Mouse (Mus musculus) adrenal gland, adult 8-10 months (tissue): ENCODE measurements at regions not wholly inside any gene's neighbourhood (a gene's known extent, or its start where the extent isn't known, plus 50 kb on each side); places are given as distances from the start of the nearest gene placed in this dataset.

Source experiments
- DNase-seq: peaks from one replicate; pipeline ENCODE4 v3.0.0; 2022

- DNase-seq, result no peak
Observed at GRCm38 (mm10) chr1:105116231-105116630, 240.3 kb downstream of the Rnf152 start.

- DNase-seq, result no peak
Observed at GRCm38 (mm10) chr1:105115391-105115790, 241.1 kb downstream of the Rnf152 start.

GRCm38 (mm10) chr1:105114835-105115234 is 241.7 kb downstream of the Rnf152 start:
- no peak for DNase-seq

DNA sequence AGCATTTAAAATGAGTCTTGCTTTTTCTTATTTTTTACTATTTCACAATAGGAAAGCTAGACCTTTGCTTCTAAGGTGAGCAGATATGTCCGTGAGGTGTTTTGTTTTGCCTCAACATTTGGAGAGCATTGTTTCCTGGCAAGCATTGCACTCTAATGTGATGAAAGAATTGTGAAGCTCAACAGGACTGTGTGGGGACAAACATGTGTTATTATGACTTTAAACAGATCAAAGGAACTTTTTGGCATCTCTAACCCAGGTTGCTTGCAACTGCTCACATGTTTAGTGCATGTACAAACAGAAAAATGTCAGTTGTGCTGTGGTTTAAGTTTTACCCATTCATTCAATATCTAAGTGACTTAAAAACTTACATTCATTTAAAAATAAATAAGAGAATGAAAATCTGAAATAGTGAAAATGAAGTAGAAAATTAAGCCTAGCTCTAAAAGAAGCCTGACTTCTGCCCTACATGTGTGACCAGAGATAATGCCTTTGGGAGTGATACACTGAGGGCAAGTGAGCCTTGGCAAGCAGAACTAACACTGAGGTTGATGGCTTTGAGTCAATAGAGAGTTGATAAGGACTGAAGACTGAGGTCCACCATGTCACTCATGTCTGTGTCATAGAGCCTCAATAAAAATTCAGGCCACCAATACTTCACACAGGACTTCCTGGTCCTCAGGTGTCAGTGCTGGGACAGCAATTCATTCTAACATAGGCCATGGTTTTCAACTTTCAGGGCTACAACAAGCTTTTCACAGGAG is 243.6 kb downstream of the Rnf152 start:
- DNase-seq, result no peak

DNA sequence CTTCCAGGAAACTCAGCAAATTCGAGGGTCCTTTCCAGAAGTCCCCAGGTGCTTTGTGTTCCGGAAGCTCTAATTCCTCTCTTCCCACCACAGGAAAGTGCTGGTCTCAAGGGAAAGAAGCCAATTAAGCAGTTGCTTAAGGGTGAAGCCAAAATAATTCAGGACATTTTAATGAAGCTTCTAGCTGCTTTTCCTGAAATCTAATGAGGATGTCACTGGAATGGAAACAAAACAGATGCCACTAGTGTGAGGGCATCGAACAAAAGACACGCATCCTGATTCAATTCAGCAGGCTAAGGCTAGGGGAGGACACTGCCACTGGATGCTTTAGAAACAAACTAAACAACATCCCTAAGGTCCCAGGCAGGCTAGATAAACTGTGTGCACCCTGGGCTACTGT is 245.3 kb downstream of the Rnf152 start:
- no peak for DNase-seq

GRCm38 (mm10) chr1:105110581-105111210 is 245.8 kb downstream of the Rnf152 start:
- no peak for DNase-seq

DNA sequence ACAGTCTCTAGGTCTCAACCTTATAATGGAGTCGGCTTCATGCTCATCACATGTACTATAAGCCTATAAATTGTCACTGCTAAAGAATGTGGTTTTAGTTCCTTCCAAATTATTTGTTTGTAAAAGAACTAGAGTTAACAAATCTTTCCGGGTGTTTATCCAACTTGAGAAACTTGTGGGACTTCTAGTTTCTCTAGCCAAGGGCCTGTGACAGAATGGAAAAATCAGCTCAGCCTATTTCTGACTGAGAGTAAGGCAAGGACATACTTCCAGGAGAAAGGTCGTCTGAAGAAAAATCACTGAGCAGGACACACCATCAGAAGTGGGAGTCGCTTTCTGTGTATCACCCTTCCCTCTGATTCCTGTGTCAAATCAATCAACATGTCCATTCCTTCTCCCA is 248.7 kb downstream of the Rnf152 start:
- no peak for DNase-seq

DNA sequence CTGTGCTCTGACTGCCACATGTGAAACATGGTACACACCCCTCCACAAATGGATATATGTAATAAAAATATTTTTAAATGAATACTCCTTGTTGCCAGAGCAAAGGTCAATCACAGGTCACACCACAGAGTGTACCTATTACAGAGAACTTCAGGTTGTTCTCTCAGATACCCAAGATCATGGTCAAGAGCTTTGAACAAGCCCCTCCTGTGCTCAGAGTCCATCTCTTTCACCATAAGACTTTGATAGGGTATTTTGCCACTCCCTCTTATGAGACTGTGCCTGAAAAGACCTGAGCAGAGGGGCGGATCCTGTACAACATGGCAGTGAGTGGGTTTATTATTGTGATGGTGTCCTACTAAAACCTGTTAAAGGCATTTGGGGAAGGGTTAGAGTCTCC is 249.3 kb downstream of the Rnf152 start:
- no peak for DNase-seq

DNA sequence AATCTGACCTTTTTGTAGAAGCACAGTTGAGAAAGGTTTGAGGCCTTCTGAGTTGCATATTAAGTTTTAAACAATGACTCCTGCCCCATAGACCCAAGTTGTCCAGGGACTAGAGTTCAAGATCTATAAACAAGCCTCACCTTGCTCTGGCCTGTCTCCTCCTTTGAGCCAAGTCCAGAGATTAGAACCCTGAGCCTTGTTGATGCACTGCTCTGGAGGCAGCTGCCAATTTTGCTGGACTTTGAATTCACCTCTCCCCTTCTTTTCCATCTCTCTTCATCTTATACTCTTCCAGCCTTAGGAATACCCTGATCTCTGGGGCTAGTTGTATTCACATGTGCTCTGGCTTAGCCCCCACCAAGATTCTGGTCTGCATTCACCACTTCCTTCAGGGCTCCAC is 251.3 kb downstream of the Rnf152 start:
- no peak for DNase-seq

GRCm38 (mm10) chr1:105095091-105095490 is 261.4 kb downstream of the Rnf152 start:
- DNase-seq, result no peak

GRCm38 (mm10) chr1:105094500-105094899 is 262.0 kb downstream of the Rnf152 start:
- DNase-seq, result no peak

DNA sequence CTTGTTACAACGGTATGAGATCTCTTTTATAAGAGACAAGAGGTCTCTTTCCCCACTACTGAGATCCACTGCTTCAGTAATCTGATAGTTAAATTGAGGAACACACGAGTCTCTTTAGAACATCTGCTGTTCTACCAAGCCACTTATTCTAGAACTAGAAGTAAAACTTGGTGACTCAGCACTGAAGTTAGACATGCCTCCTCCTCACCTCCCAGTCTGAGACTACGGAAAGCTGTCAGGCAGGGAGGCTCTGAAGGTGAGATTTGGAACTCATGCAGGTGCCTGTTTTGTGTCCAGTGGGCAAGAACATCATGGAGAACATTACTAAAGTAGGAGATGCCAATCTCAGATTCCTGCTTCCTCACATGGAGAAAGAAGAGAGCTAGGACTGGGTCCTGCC is 262.6 kb downstream of the Rnf152 start:
- DNase-seq, result no peak

DNA sequence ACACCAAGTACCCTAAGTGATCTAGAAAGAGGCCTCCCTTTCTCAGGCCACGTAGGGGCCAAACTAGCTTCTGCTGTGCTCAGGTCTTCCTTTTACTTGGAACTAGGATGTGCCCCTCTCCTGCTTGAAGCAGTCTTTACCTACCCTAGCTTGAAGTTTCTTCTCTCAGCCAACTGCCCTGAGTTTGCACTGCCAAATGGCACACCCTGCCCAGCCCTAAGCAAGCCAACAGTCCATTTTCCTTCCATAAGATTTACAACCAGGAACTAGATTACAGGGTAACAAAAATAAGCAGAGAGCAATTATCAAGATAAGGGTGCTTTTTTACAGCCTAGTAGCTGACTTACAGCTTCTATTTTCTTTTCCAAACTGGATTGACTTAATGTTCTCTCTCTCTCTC is 263.5 kb downstream of the Rnf152 start:
- no peak for DNase-seq

DNA sequence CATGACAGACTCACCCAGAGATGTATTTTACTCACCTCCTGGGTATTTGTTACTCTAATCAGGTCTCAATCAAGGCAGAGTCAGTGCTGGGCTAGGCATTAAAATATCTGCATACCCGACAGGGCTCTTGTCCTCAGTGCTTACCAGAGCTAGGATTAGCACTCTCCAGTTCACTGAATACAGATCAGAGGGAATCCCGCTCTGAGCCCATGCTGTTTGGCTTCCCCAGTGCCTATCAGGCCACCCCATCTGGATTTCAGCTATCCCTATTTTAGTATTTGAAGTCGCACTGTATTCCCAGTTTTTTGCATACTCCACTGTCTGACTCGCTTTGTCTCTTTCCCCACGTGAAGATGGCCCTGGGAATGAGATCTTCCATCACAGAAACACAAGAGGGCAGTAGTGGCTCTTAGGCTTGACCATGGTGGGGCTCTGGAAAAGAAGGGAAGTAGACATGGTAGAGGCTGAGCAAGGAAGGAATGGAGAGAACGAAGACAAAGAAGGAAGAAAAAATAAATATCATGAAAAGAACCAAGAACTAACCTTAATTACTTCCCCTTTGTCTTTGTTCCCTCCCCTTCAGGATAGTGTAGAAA is 264.1 kb downstream of the Rnf152 start:
- DNase-seq, result peak; percentile 4

- no peak for DNase-seq
Observed at GRCm38 (mm10) chr1:105088765-105089520, 267.6 kb downstream of the Rnf152 start.

GRCm38 (mm10) chr1:105087623-105088022 is 268.9 kb downstream of the Rnf152 start:
- no peak for DNase-seq

DNA sequence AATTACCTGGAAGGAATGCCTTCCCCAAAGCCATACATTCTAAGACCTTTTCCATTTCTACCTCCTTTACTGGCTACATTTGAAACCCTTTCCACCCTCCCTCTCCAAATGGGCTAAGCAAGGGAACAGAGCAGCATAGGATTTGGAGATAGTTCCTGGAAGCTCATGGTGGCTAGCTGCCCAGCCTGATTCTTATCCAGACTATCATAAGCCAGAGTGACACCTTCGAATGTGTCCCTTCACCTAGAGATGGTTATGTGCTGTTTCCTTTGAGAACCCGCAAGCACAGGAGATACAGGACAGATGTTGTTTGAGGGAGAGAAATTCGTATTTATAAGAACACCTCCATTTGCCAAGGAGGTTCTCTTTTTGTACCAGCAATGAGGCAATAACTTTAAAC is 272.0 kb downstream of the Rnf152 start:
- DNase-seq, result no peak

DNA sequence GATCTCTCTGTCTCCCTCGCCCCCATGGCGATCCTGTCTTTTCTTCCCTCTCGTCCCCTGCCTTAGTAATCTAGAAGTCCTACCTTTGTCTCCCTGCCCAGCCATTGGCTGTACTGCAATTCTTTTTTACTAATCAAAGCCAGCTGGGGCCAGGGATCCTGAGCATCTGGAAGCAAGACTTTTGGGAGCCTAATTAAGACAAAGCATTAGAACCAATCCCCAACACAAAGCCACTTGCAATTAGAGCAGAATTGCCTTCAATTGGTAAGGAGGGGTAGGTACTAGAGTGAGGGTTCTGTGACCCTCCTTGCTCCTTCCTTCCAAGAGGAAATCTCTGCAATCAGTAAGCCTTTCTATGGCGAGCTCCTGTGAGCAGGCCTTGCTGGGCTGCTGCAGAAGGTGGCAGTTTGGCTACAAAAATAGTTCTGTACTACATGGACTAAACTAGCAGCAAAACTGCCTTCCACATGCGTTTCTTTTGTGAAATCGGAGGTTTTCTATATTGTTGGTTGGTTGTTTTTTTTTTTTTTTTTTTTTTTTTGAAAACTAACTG is 272.9 kb downstream of the Rnf152 start:
- DNase-seq, result no peak

DNA sequence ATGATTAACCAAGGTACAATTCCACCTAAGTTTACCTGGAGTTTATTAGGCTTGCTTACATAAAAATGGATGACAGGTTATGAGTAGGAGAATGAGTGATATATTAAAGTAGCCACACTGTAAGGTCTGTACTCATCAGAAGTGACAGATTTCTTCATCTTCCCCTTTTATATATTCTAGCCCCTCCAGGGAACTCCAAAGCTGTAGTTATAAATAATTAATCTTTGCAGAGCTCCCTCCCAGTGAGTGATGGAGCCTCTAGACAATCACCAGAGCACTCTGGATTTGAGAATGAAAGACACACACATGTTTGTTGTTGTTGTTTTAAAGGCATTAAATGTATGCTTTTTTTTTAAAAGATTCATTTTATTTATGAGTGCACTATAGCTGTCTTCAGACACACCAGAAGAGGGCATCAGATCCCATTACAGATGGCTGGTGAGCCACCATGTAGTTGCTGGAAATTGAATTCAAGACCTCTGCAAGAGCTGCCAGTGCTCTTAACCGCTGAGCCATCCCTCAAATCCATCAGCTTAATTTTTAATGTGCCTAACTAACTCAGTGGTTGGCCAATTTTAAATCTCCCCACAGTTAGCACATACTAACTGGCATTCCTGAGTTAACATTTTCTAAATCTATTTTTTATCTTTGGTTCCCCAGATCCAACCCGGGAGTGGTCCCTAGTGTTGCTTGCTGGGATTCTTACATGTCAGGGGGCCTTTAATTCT is 273.5 kb downstream of the Rnf152 start:
- no peak for DNase-seq

DNA sequence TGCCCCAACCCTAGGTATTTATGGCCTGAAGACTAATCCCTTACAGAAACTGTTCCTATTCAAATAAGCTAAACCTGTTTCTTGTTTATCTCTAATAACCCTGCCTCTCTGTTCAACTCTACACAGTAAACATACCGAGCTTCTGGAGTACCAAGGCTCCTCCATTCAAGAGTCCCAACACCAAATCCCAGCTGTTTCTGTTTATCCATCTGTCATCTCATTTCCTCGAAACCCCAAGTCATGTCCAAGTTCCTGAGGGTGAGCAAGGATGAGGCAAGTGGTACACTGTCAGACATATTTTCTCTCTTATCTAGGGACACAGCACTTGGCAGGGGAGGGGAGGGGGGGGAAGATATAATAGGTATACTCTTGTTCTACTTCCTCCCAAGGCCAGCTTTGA is 274.6 kb downstream of the Rnf152 start:
- no peak for DNase-seq

- DNase-seq, result no peak
Observed at GRCm38 (mm10) chr1:105079437-105079836, 277.1 kb downstream of the Rnf152 start.

DNA sequence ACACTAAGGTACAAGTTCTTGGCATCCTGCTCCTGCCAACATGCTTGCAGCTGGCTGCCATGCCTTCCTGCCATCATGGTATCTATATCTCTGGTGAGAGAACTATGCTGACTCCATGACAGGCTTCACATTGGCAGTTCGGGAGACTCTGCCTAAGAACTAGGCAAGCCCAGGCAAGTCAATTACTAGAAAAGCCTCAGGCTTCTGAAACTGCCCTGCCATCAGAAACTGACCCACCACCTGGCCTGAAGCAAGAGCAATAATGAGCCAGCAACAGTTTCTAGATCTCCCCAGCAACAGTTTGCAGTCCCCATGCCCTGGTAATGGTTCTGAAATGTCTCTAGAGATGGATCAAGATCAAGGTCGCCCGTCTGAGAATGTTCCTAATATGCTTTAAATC is 280.8 kb downstream of the Rnf152 start:
- DNase-seq, result no peak
